Mouse (Mus musculus) heart, embryonic 16.5 days (tissue): ENCODE results near the gene Cemip2. TPM values are rescaled to one million over a fixed set of nuclear protein-coding genes. Genes with fewer than 3 reads are reported as not detected.

ENCODE experiments used
- ATAC-seq: fragments of 200-750 bp; cut with Nextera tagmentation; replicated peaks from 2 replicates; pipeline ENCODE4 v1.8.0; 2017; ENCODE audit warnings: moderate number of reproducible peaks; ENCODE audit not compliant: insufficient read depth, low FRiP score; ENCODE audit errors: extremely low read depth
- H3K27ac ChIP-seq: fragments of 300-500 bp; sonication (generic); 2 replicates; pipeline ENCODE4 v1.5.1; 2014; ENCODE audit warnings: mild to moderate bottlenecking, low read length, control low read depth, moderate library complexity
- H3K27me3 ChIP-seq: fragments of 300-500 bp; sonication (generic); 2 replicates; pipeline ENCODE4 v1.6.1; 2014; ENCODE audit warnings: low read length, mixed read lengths; ENCODE audit not compliant: control insufficient read depth, insufficient read depth
- H3K36me3 ChIP-seq: fragments of 300-500 bp; sonication (generic); 2 replicates; pipeline ENCODE4 v1.6.1; 2014; ENCODE audit not compliant: control insufficient read depth, insufficient read depth
- H3K4me1 ChIP-seq: fragments of 300-500 bp; sonication (generic); 2 replicates; pipeline ENCODE4 v1.6.1; 2014; ENCODE audit warnings: low read length, mixed read lengths; ENCODE audit not compliant: control insufficient read depth, insufficient read depth
- H3K4me2 ChIP-seq: fragments of 300-500 bp; sonication (generic); 2 replicates; pipeline ENCODE4 v1.6.1; 2014; ENCODE audit warnings: low read depth, mild to moderate bottlenecking, control low read depth, low read length
- H3K4me3 ChIP-seq: fragments of 300-500 bp; sonication (generic); 2 replicates; pipeline ENCODE4 v1.5.1; 2014; ENCODE audit warnings: mild to moderate bottlenecking, control low read depth, low read length
- H3K9ac ChIP-seq: fragments of 300-500 bp; sonication (generic); 2 replicates; pipeline ENCODE4 v1.6.1; 2014; ENCODE audit warnings: low read length, control low read depth
- H3K9me3 ChIP-seq: fragments of 300-500 bp; sonication (generic); replicated peaks from 2 replicates; pipeline ENCODE4 v1.6.1; 2016; ENCODE audit warnings: low read length; ENCODE audit not compliant: control insufficient read depth
- WGBS: fragments of 180-500 bp; shearing (Covaris S2); extraction: QIAGEN DNeasy Blood & Tissue Kit; methylation state at CpG from one replicate; pipeline ENCODE4 v1.1.7; 2014; 5-methylcytosine and 5-hydroxymethylcytosine counted together
- polyA plus RNA-seq: library from polyadenylated mRNA; unstranded; fragments of >200 nt; fragmentation: Nextera tagmentation; extraction: Ambion mirVana; gene quantifications from 2 replicates; pipeline ENCODE4 v1.2.1, GENCODE M21; 2015

The Cemip2 gene
- 36.4 and 40.1 TPM in 2 replicates for polyA plus RNA-seq

DNA sequence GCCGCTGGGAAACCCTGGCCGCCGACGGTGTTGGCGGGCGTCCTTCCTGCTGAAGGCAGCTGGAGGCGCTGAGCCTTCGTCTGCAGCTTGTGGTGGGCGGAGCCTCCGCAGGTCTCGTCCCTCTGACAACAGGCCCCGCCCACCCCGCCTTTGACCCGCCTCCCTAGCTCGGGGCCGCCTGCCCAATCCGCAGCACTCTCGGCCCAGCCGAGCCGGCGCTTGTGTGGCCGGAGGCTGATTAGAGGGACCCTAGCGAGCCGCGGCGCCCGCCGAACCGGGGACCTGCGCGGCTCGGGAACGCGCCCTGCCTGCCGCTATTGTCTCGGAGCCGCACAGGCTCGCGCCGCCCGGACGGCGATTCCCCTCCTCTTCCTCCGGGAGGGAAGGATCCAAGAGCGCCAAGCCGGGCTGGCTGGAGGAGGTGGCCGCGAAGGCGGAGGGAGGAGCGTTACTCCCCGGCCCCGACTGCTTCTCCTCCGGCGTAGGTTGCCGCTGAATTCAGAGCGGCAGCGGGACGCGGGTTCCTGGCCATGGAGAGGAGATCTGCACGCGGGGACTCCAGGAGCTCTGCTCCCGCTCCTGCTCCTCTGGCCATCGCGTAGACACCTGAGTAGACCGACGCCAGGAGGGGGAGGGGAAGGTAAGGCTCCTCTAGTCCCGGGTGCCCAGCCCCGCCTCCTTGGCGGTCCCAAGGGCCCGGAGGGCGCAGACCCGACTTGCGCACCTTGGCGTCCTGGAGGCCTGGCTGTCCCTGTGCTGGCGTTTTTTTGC, at the start of gene Cemip2:
Gene Cemip2, plus strand, starts transcription at position 196 of the 771 bp plus-strand sequence.
- Histone ChIP-seq H3K4me2 (peak within 1 kb of the TSS; percentile 71), H3K4me3 (peak within 1 kb of the TSS; percentile 64), H3K27ac (peak within 1 kb of the TSS; percentile 78), H3K9ac (peak within 1 kb of the TSS; percentile 77), H3K9me3 (no peaks in the 10 kb centered on the region), H3K36me3 (no peaks in the 10 kb centered on the region; the same call in 1 of the 2 replicates), H3K4me1 (peaks cover 48% of the 10 kb centered on the region), H3K27me3 (no peaks in the 10 kb centered on the region)
- under 1% methylated on average over 69 of the region's 75 CpGs for WGBS
- peak; percentile 95 for ATAC-seq

DNA sequence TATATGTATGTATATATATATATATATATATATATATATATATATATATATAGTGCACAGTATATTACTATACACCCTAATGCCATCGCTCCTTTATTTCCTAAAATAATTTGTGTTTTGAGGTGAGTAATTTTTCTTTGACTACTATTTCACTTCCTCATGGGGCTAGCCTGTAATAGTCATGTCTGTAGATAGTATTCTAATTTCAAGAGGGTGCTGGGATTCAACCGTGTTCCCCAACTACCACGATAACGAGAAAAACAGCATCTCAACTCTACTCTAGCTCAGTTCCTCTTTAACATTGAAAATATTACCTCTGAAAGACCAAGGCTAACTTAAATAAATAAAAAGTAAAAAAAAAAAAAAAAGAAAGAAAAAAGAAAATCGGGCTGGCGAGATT, 49.8 kb upstream of the Cemip2 start:
- no peak overlapping the region for H3K27ac ChIP-seq
- no peak overlapping the region for H3K9ac ChIP-seq
- H3K4me2 ChIP-seq, result no peak overlapping the region
- no peaks in the 10 kb centered on the region for H3K36me3 ChIP-seq
- no peaks in the 10 kb centered on the region for H3K4me1 ChIP-seq
- no peaks in the 10 kb centered on the region for H3K27me3 ChIP-seq
- H3K9me3 ChIP-seq, result no peaks in the 10 kb centered on the region
- H3K4me3 ChIP-seq, result no peak overlapping the region
- ATAC-seq, result no peak
- 84% methylated on average over 6 of the region's 6 CpGs for WGBS

DNA sequence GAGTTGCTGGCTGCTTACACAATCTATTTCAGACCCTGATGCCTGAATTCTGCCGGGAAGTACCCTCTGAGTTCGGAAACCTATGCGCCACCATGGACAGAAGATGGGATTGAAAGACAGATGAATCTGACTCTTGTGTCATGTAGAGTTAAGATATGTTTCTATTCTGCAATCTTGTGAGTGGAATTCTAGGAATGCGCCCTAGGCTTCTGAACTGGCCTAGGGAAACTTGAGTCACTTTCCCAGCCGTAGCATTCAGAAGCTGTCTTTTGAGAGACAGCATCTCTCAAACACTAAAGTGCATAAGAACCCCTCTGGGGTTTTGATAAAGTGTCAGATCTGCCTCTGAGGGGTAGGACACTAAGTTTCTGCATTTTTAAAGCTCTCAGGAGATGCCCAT, 46.3 kb upstream of the Cemip2 start:
- H3K9me3 ChIP-seq, result no peaks in the 10 kb centered on the region
- no peak overlapping the region for H3K27ac ChIP-seq
- H3K4me2 ChIP-seq, result no peak overlapping the region
- ATAC-seq, result no peak
- H3K4me1 ChIP-seq, result no peaks in the 10 kb centered on the region
- H3K27me3 ChIP-seq, result no peaks in the 10 kb centered on the region
- H3K9ac ChIP-seq, result no peak overlapping the region
- H3K4me3 ChIP-seq, result no peak overlapping the region
- WGBS, result 65% methylated on average over 5 of the region's 5 CpGs
- no peaks in the 10 kb centered on the region for H3K36me3 ChIP-seq

DNA sequence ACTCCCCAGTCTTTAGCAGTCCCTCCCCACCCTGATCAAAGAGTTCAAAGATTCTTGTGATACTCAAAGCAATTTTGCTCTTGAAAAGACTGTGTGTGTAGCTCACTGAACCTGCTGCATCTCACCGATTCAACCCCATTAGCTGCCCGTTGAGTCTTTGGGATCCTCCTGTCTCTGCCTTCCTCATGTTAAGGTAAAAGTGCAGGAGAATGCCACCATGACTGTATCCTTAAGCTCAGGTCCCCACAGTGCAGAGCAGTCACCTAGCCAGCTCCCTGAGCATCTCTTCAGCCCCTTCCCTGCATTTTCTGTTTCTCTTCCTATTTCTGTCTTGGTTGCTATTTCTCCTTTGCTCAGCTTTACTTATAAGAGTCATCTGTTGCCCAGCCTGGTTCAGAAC, 45.0 kb upstream of the Cemip2 start:
- Histone ChIP-seq H3K9me3 (no peaks in the 10 kb centered on the region), H3K4me2 (no peak overlapping the region), H3K4me1 (no peaks in the 10 kb centered on the region; the same call in 1 of the 2 replicates), H3K27me3 (no peaks in the 10 kb centered on the region), H3K9ac (no peak overlapping the region), H3K27ac (no peak overlapping the region), H3K4me3 (no peak overlapping the region), H3K36me3 (no peaks in the 10 kb centered on the region)
- 93% methylated on average over 2 of the region's 2 CpGs for WGBS
- ATAC-seq, result no peak

DNA sequence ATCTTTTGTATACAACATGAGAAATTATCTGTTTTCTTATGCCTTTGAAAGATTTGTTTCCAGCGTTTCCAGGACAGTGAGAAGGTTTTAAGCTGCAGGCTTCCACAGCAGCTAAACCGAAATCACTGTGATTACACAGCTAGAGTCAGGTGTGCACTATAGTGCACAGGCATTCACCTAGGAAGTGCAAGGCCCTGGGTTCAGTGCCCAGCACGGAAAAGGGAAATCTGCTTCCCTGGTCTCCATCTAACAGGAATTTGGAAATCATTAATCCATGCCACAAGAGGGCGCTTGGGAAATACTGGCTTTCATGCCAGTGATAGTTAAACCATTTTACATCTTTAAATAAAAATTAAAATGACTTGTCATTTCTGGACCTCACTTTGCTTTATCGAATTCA, 44.0 kb upstream of the Cemip2 start:
- Histone ChIP-seq H3K27me3 (no peaks in the 10 kb centered on the region), H3K36me3 (no peaks in the 10 kb centered on the region), H3K4me1 (no peaks in the 10 kb centered on the region; the same call in 1 of the 2 replicates), H3K27ac (no peak overlapping the region), H3K9me3 (no peaks in the 10 kb centered on the region), H3K4me2 (no peak overlapping the region), H3K9ac (no peak overlapping the region), H3K4me3 (no peak overlapping the region)
- WGBS, result 37% methylated on average over 5 of the region's 5 CpGs
- no peak for ATAC-seq

DNA sequence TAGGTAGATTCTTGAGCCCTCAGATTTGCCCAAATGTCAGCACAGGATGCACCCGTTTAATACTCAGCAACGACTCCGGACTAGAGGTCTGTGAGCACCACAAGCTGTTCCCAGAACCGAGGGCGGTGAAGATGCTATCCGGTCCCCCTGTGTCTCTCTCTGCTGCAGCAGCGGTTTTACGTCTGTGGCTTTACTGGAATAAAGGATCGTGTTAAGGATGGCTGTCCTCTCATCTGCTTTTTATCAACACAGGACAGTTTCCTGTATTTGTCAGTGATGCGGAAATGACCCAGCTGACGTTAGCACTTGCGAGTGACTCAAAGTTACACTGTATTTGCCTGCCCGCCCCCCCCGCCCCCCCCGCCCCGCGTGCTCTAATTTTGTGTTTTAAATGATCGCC, 40.7 kb upstream of the Cemip2 start:
- Histone ChIP-seq H3K4me2 (peak overlapping the region; percentile 49), H3K9ac (no peak overlapping the region; the same call in 1 of the 2 replicates), H3K27me3 (no peaks in the 10 kb centered on the region), H3K4me1 (no peaks in the 10 kb centered on the region; the same call in 1 of the 2 replicates), H3K27ac (peak overlapping the region; percentile 82), H3K9me3 (no peaks in the 10 kb centered on the region), H3K36me3 (no peaks in the 10 kb centered on the region), H3K4me3 (peak overlapping the region; percentile 29)
- WGBS, result 38% methylated on average over 18 of the region's 18 CpGs
- peak; percentile 75 for ATAC-seq

DNA sequence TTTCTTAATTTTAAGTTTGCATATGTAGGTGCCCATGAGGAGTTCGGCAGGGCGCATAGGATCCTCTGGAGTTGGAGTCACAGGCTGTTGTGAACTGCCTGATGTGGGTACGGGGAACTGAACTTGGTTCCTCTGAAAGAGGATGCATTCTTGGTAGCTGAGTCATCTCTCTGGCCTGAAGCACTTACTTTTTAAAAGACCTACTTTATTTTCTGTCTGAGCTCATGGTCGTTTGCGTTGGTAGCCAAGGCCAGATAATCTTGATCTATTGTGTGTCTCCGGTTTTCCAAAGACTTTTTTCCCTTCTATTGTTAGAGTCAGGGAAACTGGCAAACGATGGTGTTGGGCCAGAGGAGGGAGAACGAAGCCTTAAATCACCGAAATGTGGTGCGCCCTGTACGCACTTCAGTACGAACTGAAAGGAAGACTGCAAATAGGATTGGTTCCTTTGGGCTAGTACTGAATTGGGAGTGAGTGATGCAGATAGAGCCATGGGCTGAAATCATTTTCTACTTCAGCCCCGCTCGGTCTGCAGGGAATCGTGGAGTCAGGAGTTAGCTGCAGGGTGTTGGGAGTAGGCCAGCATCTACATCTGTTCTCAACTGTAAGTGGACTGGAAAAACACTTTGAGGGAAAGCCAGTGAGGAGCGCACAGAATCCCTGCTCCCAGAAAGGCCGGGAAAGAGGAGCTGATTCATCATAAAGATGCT, 40.1 kb upstream of the Cemip2 start:
- Histone ChIP-seq H3K27ac (peak overlapping the region; percentile 82), H3K9me3 (no peaks in the 10 kb centered on the region), H3K27me3 (no peaks in the 10 kb centered on the region), H3K4me1 (no peaks in the 10 kb centered on the region; the same call in 1 of the 2 replicates), H3K4me3 (peak overlapping the region; percentile 29), H3K9ac (peak overlapping the region; percentile 16; the same call in 1 of the 2 replicates), H3K36me3 (no peaks in the 10 kb centered on the region), H3K4me2 (peak overlapping the region; percentile 49)
- WGBS, result 45% methylated on average over 17 of the region's 17 CpGs
- peak; percentile 54 for ATAC-seq

DNA sequence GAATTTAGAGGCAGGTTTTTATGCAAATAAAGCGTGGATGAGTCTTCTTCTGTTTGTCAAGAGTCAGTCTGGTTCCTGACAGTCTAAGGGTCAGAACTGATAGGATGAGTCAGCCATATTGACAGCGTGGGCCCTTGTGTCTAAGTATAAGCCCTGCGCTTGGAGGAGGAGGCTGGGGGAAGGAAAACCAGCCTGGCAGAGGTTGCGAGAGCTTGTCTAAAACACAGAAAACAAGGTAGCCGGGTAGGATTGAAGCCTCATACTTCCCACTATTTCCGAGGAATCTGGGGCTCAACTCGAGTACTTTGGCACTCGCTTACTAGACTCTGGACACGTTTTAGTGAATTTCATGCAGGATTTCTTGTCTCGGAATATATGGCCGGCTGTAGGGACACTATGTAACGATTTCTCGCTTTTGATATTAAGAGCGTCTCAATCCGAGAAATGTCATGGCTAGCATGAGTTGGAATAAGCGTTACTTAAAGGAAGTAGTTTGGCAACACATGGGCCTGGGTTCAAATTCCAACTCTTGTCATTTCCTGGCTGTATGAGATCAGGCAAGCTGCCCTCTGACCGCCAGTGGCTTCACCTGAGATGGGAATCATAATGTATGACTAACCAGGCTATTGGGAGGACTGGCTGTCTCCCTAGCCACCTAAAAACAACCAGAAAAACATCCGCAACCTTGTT, 39.4 kb upstream of the Cemip2 start:
- Histone ChIP-seq H3K4me3 (no peak overlapping the region), H3K9ac (no peak overlapping the region), H3K27me3 (no peaks in the 10 kb centered on the region), H3K9me3 (no peaks in the 10 kb centered on the region), H3K36me3 (no peaks in the 10 kb centered on the region), H3K4me2 (no peak overlapping the region), H3K27ac (peak overlapping the region; percentile 82), H3K4me1 (no peaks in the 10 kb centered on the region; the same call in 1 of the 2 replicates)
- WGBS, result 83% methylated on average over 18 of the region's 18 CpGs
- ATAC-seq, result no peak
